Mouse (Mus musculus): ENCODE data around the gene Irf1. TPM values are rescaled to one million over a fixed set of nuclear protein-coding genes. Genes with fewer than 3 reads are reported as not detected.

The Irf1 gene
- total and polyA plus RNA-seq, 3 experiments, result 17.8 to 64.9 (median 23.6) TPM

- no peak overlapping the region for H3K4me2 ChIP-seq (ENCODE audit: insufficient read depth, low read depth, poor library complexity, severe bottlenecking)
- dilution Hi-C loops (cut with MboI; ENCODE audit: extremely low pct_ligation_motif_present, extremely low pct_unique_long_range_greater_than_20kb, low sequenced_read_pairs), result no loop called here
Observed at GRCm38 (mm10) chr11:53759545-53760406, 10.0 kb upstream of the Irf1 start.

GRCm38 (mm10) chr11:53761284-53761683, 8.5 kb upstream of the Irf1 start:
- in situ Hi-C loops (cut with MboI; ENCODE audit: low pct_ligation_motif_present, low pct_unique_long_range_greater_than_20kb, low sequenced_read_pairs), result loop anchor here (5.0 kb wide), 2 partner anchors 36 to 81 kb away; no protein-coding TSS in a partner anchor
- no peak for TF ChIP-seq POLR2A (IDR thresholded peaks at IDR 0.05; ENCODE audit: low read depth, low read length)
- no peak for TF ChIP-seq USF2 (conservative IDR thresholded peaks at IDR 0.05; ENCODE audit: low read depth, low read length)
- TF ChIP-seq RCOR1 (conservative IDR thresholded peaks at IDR 0.05; ENCODE audit: low read depth, low read length), result no peak
- no peak for TF ChIP-seq JUND (conservative IDR thresholded peaks at IDR 0.05; ENCODE audit: low read depth, low read length)
- no peak for TF ChIP-seq ZKSCAN1 (IDR thresholded peaks at IDR 0.05; ENCODE audit: borderline replicate concordance, low read depth, low read length)
- TF ChIP-seq ZNF384 (IDR thresholded peaks at IDR 0.05; ENCODE audit: low read depth, low read length), result no peak
- TF ChIP-seq RAD21 (IDR thresholded peaks at IDR 0.05; ENCODE audit: low read depth, low read length), result no peak
- no peak for TF ChIP-seq MAX (IDR thresholded peaks at IDR 0.05; ENCODE audit: low read length)
- TF ChIP-seq SIN3A (IDR thresholded peaks at IDR 0.05; ENCODE audit: low read length), result no peak
- no peak for TF ChIP-seq MAZ (IDR thresholded peaks at IDR 0.05; ENCODE audit: low read depth, low read length)
- TF ChIP-seq E2F4 (IDR thresholded peaks at IDR 0.05; ENCODE audit: insufficient replicate concordance, low read depth, low read length), result no peak
- no peak for TF ChIP-seq ELF1 (IDR thresholded peaks at IDR 0.05; ENCODE audit: low read depth, low read length)
- no peak for TF ChIP-seq MAFK (IDR thresholded peaks at IDR 0.05; ENCODE audit: insufficient replicate concordance, low read length)
- no peak for TF ChIP-seq CHD2 (IDR thresholded peaks at IDR 0.05; ENCODE audit: low read length)
- no peak for TF ChIP-seq NRF1 (IDR thresholded peaks at IDR 0.05; ENCODE audit: low read depth, low read length)
- TF ChIP-seq TCF12 (IDR thresholded peaks at IDR 0.05; ENCODE audit: low read depth, low read length), result no peak
- no peak for TF ChIP-seq MXI1 (IDR thresholded peaks at IDR 0.05; ENCODE audit: low read depth, low read length)
- Histone ChIP-seq H3K9ac (ENCODE audit: insufficient read depth, low read depth) (no peak overlapping the region), H3K27me3 (replicated peaks) (peaks cover 7% of the 10 kb centered on the region), H3K79me2 (replicated peaks; ENCODE audit: control insufficient read depth, extremely low read depth, insufficient read depth, poor library complexity, severe bottlenecking) (no peaks in the 10 kb centered on the region), H3K4me1 (ENCODE audit: control insufficient read depth in 1 of 2, insufficient read depth in 2 of 2) (peaks cover 28 to 72% of the 10 kb centered on the region in 2 experiments), H3K36me3 (replicated peaks in 1 of 2; ENCODE audit: control insufficient read depth in 1 of 2, insufficient read depth in 1 of 2, low read length in 1 of 2) (no peaks in the 10 kb centered on the region), H3K4me2 (ENCODE audit: insufficient read depth, low read depth, poor library complexity, severe bottlenecking) (no peak overlapping the region), H3K4me3 (replicated peaks in 1 of 3; ENCODE audit: low read depth in 2 of 3, low read length in 2 of 3, poor library complexity in 1 of 3) (no peak overlapping the region), H3K9me3 (replicated peaks; ENCODE audit: low read length) (no peaks in the 10 kb centered on the region), H3K27ac (ENCODE audit: insufficient read depth, low read depth) (no peak overlapping the region)
- dilution Hi-C loops (cut with MboI; ENCODE audit: extremely low pct_ligation_motif_present, extremely low pct_unique_long_range_greater_than_20kb, low sequenced_read_pairs), result no loop called here
- DNase-seq (ENCODE audit: extremely low read depth), result no peak

More at GRCm38 (mm10) chr11:53759545-53760406, 10.0 kb upstream of the Irf1 start:
- Histone ChIP-seq H3K36me3 (replicated peaks in 1 of 2; ENCODE audit: control insufficient read depth in 1 of 2, insufficient read depth in 1 of 2, low read length in 1 of 2) (no peaks in the 10 kb centered on the region), H3K4me1 (ENCODE audit: control insufficient read depth in 1 of 2, insufficient read depth in 2 of 2) (peaks cover 27 to 68% of the 10 kb centered on the region in 2 experiments), H3K9me3 (replicated peaks; ENCODE audit: low read length) (no peaks in the 10 kb centered on the region), H3K27ac (ENCODE audit: insufficient read depth, low read depth) (peak overlapping the region; percentile 5), H3K4me3 (replicated peaks in 1 of 3; ENCODE audit: low read depth in 2 of 3, low read length in 2 of 3, poor library complexity in 1 of 3) (no peak overlapping the region), H3K79me2 (replicated peaks; ENCODE audit: control insufficient read depth, extremely low read depth, insufficient read depth, poor library complexity, severe bottlenecking) (no peaks in the 10 kb centered on the region), H3K9ac (ENCODE audit: insufficient read depth, low read depth) (no peak overlapping the region), H3K27me3 (replicated peaks) (peaks cover 7% of the 10 kb centered on the region)
- in situ Hi-C loops (cut with MboI; ENCODE audit: low pct_ligation_motif_present, low pct_unique_long_range_greater_than_20kb, low sequenced_read_pairs), result loop anchor here (5.0 kb wide), 2 partner anchors 38 to 83 kb away; no protein-coding TSS in a partner anchor
- DNase-seq (ENCODE audit: extremely low read depth), result no peak
- TF ChIP-seq SIN3A (IDR thresholded peaks at IDR 0.05; ENCODE audit: low read length) (no peak), MAZ (IDR thresholded peaks at IDR 0.05; ENCODE audit: low read depth, low read length) (no peak), ELF1 (IDR thresholded peaks at IDR 0.05; ENCODE audit: low read depth, low read length) (no peak), JUN (IDR thresholded peaks at IDR 0.05; ENCODE audit: insufficient read depth, low read depth, low read length) (no peak), RAD21 (IDR thresholded peaks at IDR 0.05; ENCODE audit: low read depth, low read length) (no peak), CTCF (conservative IDR thresholded peaks at IDR 0.05 in 1 of 2, IDR thresholded peaks at IDR 0.05 in 1 of 2; ENCODE audit: low read depth in 2 of 2, low read length in 2 of 2) (no peak), TCF12 (IDR thresholded peaks at IDR 0.05; ENCODE audit: low read depth, low read length) (0 out of 2 replicates have a peak, but pooled peaks have one; percentile 27), GABPA (IDR thresholded peaks at IDR 0.05; ENCODE audit: insufficient replicate concordance, low read depth, low read length) (no peak), HCFC1 (IDR thresholded peaks at IDR 0.05; ENCODE audit: low read depth, low read length) (no peak), JUND (conservative IDR thresholded peaks at IDR 0.05; ENCODE audit: low read depth, low read length) (no peak), USF1 (IDR thresholded peaks at IDR 0.05; ENCODE audit: low read depth, low read length) (no peak), EP300 (IDR thresholded peaks at IDR 0.05; ENCODE audit: low read length) (peak; percentile 70), MAX (IDR thresholded peaks at IDR 0.05; ENCODE audit: low read length) (no peak), IRF4 (IDR thresholded peaks at IDR 0.05; ENCODE audit: low read depth, low read length) (0 out of 2 replicates have a peak, but pooled peaks have one; percentile 37), MEF2A (IDR thresholded peaks at IDR 0.05; ENCODE audit: borderline replicate concordance, low read depth, low read length) (no peak)
